Mouse (Mus musculus): ENCODE measurements around the gene Cldn4. TPM values are rescaled to one million over a fixed set of nuclear protein-coding genes. Genes with fewer than 3 reads are reported as not detected.
A peak's percentile ranks its signal among the peaks of the same experiment; 100 is the strongest.

Gene Cldn4
- total RNA-seq, 2 experiments from 2014 or later, result not detected

GRCm38 (mm10) chr5:134933281-134933680, 13.5 kb downstream of the Cldn4 start:
- DNase-seq (ENCODE audit: low spot score in 2 of 2), result no peak

GRCm38 (mm10) chr5:134932903-134933276, 13.8 kb downstream of the Cldn4 start:
- peak; percentile 44 to 47 for DNase-seq (ENCODE audit: low spot score in 2 of 2)

DNA sequence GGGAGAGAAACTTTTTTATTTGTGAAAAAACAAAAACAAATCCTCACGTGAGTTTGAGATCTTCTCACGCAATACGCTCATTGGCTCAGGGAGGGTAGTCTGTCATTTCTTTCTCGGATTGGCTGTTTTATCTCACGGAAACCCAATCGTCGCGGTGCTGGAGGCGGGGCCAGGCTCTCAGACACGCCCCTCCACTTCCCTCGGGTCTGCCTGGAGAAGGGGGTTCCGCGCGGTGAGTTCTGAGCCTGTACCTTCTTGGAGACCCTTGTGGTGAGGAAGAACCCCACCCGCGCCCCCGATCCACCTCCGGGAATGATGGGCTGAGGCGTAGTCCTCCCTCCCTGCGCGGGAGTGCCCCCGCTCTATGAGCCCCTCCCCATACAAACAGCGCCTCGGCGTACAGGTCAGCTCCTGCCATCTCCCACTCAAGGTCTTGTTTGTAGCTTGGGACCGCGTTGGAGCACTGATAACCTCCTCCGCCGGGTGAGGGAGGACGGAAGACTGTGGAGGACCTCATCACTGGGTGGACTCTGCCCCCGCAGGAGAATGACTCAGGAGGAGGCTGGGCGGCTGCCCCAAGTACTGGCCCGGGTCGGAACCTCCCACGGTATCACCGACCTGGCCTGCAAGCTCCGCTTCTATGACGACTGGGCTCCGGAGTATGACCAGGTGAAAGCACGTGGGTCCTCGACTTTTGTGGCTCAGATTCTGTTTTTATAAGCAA, 14.4 kb downstream of the Cldn4 start, which contains the start of gene Mettl27:
Gene Mettl27 (plus strand): TSS at position 190 of the 724 bp plus-strand sequence.
- DNase-seq (ENCODE audit: low spot score in 2 of 2), result peak; percentile 82 to 87

DNA sequence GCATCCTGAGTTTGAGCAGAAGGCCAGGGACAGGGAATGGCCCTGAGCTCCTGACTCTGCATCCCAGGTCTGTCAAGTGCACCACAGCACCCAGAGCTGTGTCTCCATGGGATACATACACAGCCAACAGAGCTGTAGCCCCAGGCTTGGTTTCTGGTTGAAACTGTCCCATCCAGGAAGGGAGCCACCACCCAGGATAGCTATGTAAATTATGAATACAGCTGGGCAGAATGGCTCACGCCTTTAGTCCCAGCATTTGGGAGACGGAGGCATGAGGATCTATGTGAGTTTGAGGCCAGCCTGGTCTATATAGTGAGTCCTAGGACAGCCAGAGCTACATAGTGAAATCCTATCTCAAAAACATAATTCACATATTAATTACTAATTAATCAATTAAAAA, 16.7 kb downstream of the Cldn4 start:
- no peak for DNase-seq (ENCODE audit: low spot score in 2 of 2)

DNA sequence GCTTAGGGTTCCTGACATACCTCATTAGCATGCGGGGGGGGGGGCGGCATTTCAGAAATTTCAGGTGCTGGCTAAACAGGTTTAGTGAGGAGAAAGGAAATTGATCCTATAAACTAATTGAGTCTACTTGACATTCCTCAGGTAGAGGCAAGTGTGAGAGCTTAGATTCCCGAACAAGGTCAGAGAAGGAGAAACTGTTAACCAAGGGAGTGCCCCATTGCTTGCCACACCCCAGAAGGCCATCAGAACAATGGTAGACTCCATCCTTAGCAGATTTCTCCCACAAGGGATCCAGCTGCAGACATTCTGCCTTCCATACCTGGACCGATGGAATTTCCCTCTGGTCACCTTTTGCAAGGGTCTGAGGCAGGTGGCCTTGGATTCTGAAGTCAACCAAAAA, 20.0 kb downstream of the Cldn4 start:
- no peak for DNase-seq (ENCODE audit: low spot score in 2 of 2)

DNA sequence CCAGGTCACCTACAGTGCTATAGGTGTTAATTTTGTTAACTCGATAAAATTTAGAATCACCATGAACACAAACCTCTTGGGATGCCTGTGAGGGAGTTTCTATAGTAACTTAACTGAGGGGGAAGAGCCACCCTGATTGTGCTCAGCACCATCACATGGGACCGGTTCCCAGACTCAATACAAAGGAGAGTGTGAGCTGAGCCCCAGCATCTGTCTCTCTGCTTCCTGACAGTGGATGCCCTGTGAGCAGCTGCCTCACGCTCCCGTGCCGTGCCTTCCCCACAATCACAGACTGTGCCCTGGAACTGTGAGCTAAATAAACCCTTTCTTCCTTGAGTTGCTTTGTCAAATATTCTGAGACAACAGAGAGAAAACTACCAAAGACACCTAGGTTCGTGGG, 23.6 kb downstream of the Cldn4 start:
- no peak for DNase-seq (ENCODE audit: low spot score in 2 of 2)

DNA sequence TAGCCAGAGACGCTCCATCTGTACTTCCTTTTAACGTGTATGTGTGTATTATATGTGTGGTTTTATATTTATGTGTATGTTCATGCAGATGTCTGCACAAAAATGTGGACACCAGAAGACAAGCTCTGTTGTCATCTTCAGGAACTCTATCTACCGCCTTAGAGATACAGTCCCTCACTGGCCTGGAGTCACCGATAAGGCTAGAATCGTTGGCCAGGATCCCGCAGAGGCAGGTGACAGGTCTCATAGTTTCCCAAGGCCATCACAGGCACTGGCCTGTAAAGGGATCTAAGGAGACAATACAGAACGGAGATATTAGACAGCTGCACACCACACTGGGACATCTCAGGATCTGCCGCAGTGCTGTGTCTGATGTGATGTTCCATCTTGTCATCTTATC, 25.6 kb downstream of the Cldn4 start:
- no peak for DNase-seq (ENCODE audit: low spot score in 2 of 2)

- no peak for DNase-seq (ENCODE audit: low spot score in 2 of 2)
Observed at GRCm38 (mm10) chr5:134920106-134920687, 26.5 kb downstream of the Cldn4 start.

DNA sequence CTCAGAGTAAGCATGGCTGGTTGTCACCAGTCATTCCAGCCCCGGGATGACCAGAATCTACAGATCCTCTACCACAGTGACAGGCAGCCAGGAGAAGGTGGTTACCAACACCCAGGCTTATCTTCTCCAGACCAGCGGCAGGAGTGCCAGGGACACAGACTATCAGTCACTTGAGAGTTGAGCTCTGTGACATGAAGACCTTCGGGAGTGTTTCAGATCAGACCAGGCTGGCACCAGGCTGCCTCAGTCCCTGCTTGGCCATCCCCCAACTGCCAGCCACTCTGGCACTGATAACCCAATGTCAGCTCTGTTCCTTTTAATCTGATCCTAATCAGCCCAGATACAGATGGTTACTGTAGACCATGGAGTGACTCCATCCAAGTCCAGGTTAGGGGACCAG, 27.6 kb downstream of the Cldn4 start:
- no peak for DNase-seq (ENCODE audit: low spot score in 2 of 2)

DNA sequence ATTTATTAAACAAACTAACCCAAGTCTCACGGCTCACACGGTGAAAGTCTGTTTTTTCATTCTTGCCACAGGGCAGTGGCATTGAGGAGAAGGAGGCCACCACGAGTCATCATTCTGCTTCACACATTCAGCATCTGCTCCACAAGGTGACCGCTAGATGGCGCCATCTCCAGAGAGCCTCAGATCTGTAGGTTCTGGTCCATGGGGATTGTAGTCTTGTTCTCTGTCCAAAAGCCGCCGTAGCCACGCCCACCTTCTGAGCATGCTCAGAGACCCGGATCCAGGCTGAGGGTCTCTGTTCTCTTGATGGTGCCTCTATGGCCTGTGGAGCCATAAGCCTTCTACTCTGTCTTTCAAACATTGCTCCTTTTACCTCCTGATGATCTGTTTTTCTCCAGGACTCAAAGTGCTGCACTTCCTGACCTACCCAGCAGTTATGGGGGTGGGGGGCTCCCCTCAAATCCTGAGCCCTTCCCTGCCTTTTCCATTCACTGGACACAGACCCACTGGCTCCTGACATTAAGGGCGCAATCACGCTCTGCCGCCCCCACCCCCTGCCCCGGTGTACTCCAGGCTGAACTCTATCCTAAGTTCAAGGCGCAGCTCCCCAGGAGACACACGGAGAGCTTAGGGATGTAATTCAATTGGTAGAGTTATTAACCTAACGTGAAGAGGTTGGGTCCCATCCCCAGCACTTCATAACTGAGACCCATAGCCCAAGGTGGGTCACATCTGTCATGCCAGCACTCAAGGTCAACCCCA, 28.5 kb downstream of the Cldn4 start:
- DNase-seq (ENCODE audit: low spot score in 2 of 2), result peak; percentile 63 to 65

DNA sequence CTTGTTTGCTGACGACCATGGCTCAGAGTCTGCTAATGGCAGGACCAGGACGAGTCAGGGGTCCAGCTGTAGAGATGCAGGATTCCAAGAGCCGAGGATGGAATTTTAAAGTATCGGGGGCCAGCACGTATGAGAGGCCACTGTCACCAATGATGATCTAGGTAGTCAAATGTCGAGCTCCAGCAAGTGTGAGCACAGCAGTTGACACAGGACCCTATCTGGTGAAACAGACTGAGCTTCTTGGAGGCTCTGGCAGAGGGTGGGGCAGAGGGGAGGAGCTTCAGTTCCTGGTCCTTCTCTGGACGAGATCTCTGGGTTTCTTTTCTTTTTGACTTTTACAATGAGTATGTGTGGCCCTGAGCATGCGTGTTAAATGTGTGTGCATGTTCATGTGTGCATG, 31.4 kb downstream of the Cldn4 start, which contains the start of gene Cldn13:
Gene Cldn13 (minus strand): TSS at position 216 of the 400 bp plus-strand sequence.
- no peak for DNase-seq (ENCODE audit: low spot score in 2 of 2)

DNA sequence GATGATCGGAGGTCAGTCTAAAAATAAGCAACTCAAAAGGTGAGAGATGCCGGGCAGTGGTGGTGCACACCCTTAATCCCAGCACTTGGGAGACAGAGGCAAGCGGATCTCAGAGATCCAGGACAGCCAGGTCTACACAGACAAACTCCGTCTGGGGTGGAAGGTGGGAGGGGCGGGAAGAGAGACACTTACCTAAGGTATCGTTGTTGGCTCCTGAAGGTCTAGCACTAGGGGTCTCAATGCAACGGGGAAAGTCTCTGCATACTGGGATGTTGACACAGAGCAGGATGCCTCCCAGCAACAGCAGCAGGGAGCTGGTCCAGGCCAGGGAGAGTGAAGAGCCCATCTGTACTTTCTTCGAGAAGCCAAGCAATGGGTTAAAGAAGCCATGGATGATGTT, 32.2 kb downstream of the Cldn4 start:
- no peak for DNase-seq (ENCODE audit: low spot score in 2 of 2)

DNA sequence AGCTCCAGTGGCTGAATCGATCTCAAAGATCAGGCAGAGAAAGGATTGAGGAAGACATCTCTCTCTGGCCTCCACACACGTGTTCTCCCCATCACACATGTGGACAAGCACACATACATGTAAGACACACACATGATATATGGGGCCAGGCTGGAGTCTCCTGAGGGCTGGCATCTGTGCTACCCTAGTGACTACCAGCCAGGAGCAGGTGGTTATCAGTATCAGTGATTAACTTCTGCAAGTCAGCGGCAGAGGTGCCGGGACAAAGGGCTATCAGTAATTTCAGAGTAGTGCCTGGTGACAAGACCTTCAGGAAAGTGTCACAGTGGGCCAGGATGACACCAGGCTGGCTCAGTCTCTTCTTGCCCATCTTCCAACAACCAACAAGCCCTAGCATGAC, 33.0 kb downstream of the Cldn4 start:
- no peak for DNase-seq (ENCODE audit: low spot score in 2 of 2)

- no peak for DNase-seq (ENCODE audit: low spot score in 2 of 2)
Observed at GRCm38 (mm10) chr5:134913352-134913751, 33.4 kb downstream of the Cldn4 start.

- DNase-seq (ENCODE audit: low spot score in 2 of 2), result no peak
Observed at GRCm38 (mm10) chr5:134911901-134912300, 34.8 kb downstream of the Cldn4 start.

DNA sequence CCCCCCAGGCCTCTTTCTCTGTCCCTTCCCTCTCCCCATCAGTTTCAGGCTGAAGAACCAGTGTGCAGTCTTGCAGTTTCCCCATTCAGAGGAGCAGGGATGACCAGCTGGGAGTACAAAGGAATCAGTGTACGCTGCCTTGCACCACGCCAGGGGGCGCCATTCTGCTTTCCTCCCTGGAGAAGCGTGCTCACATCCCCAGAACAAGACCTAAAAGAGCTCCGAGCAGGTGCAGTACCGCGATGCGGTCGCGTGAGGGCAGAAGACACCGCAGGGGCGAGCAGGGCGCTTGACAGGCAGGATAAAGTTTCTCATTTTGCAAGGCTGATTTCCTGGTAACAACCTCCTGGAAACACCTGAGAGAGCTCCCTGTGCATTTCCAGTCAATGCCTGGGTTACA, 39.6 kb downstream of the Cldn4 start:
- peak; percentile 100 for DNase-seq (ENCODE audit: low spot score in 2 of 2)

DNA sequence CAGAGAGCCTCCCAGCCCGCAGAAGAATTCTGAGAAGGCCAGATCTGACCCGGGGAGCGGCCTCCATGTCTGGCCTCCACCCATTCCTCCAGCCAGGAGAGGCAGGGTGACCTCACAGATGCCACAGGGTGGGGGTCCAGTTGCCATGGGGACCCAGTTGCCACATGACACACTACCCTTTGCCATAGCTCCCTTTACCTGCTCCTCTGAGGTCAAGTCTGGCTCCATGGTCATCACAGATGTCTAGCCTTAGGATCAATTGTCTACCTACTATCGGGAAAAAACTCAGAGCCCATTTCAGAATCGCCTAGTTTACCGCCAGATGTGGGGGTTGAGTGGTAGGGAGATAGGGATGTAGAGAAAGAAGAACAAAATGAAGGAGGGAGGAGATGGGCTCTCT, 40.1 kb downstream of the Cldn4 start, which contains the start of gene Tmem270:
Gene Tmem270 (minus strand): TSS at position 101 of the 400 bp plus-strand sequence.
- no peak for DNase-seq (ENCODE audit: low spot score in 2 of 2)

DNA sequence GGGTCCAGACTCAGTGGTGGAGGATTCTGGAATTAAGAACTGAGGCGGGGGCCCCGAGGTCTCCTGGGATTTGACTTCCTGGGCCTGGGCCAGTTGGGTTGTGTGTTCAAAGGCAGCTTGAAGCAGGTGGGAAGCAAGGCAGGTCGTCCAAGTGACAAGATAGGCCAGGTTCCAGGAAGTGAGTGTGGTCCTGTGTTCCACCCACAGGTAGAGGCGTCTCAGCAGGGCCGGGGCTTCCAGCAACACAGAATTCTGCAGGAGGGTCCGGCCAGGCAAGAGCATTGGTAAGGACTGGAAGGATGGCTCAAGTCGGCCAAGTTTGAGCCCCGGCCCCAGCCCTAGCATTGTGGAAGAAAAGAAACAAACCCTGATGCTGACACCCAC, 45.1 kb downstream of the Cldn4 start:
- DNase-seq (ENCODE audit: low spot score in 2 of 2), result no peak

DNA sequence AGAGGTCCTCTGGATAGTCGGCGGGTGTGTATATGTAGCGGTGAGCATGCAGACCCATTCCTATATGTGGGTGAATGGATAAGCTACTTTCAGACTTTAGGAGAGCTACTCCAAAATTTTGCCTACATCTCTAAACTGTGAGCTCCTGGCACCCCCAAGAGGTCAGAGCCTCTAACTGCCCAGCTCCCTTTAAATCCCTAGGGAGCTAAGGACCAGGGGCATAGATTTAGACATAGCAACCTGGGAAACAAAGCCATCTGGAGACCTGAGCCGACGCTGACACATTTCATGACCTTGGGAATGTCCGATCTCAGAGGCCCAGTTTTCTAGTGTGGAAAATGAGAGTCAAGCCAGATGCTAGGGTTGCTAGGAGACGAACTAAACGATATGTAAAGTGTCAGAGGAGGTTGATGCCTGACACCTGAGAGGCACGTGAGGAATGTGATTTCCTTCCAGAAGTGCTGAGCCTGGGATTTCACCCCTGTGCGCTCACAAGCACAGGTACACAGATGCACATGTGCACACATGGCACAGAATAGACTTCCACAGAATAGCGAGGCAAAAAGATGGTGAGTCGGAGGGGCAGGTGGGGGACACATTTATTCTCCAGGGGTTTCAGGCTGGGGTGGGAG, 45.6 kb downstream of the Cldn4 start:
- peak; percentile 62 to 68 for DNase-seq (ENCODE audit: low spot score in 2 of 2)

- no peak for DNase-seq (ENCODE audit: low spot score in 2 of 2)
Observed at GRCm38 (mm10) chr5:134897596-134897995, 49.1 kb downstream of the Cldn4 start.

DNA sequence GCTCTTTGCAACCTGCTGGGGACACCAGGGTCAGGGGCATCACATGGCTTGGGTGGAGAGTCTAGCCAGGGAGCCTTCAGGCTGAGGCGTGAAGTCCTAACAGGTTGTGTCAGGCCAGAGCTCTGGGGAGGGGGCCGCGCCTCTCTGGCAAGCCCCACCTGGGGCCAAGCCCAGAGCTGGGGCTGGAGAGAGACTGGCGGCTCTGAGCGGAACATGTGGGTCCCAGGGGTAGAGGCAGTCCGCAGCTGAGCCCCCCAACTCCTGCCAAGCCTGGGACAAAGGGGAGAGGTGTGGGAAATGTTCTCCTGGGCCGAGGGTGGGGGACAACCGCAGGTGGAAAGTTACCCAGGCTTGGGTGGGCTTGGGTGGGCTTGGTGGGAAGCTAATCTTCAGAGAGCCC, 49.8 kb downstream of the Cldn4 start:
- no peak for DNase-seq (ENCODE audit: low spot score in 2 of 2)

DNA sequence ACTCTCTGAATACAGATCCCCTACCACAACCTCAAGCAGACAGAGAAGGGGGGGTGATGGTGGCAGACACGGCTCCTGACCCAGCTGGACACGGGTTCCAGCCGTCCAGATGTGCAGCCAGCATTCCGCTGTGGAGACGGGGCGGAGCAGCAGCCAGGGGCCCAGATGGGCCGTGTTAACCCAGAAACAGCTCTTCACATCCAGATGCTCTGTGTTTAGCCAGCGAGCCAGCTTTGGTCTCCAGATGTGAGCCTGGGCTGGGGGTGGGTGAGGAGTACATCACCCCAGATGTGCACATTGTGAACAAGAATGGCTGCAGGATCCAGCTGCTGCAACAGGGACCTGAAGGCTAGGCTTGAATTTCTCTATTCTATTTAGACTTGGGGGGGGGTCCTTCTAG, 51.4 kb downstream of the Cldn4 start:
- no peak for DNase-seq (ENCODE audit: low spot score in 2 of 2)
